Mouse (Mus musculus) heart, embryonic 12.5 days (tissue): ENCODE measurements around the gene Gm49380. TPM values are rescaled to one million over a fixed set of nuclear protein-coding genes. Genes with fewer than 3 reads are reported as not detected.
A peak's percentile ranks its signal among the peaks of the same experiment; 100 is the strongest.

Experiments
- ATAC-seq: fragments of 200-750 bp; cut with Nextera tagmentation; 2 replicates; pipeline ENCODE4 v1.8.0; 2017; ENCODE audit warnings: moderate TSS enrichment, moderate library complexity; ENCODE audit not compliant: insufficient number of reproducible peaks, low FRiP score
- H3K27ac ChIP-seq: fragments of 300-500 bp; sonication (generic); 2 replicates; pipeline ENCODE4 v1.5.1; 2016; ENCODE audit warnings: mild to moderate bottlenecking, moderate library complexity; ENCODE audit not compliant: poor library complexity, severe bottlenecking
- H3K27me3 ChIP-seq: fragments of 300-500 bp; sonication (generic); replicated peaks from 2 replicates; pipeline ENCODE4 v1.6.1; 2016; ENCODE audit warnings: mild to moderate bottlenecking, moderate library complexity
- H3K36me3 ChIP-seq: fragments of 300-500 bp; sonication (generic); 2 replicates; pipeline ENCODE4 v1.6.1; 2016; ENCODE audit warnings: mild to moderate bottlenecking, moderate library complexity
- H3K4me1 ChIP-seq: fragments of 300-500 bp; sonication (generic); replicated peaks from 2 replicates; pipeline ENCODE4 v1.6.1; 2016; ENCODE audit warnings: mild to moderate bottlenecking
- H3K4me2 ChIP-seq: fragments of 300-500 bp; sonication (generic); 2 replicates; pipeline ENCODE4 v1.6.1; 2016; ENCODE audit warnings: mild to moderate bottlenecking, moderate library complexity
- H3K4me3 ChIP-seq: fragments of 300-500 bp; sonication (generic); 2 replicates; pipeline ENCODE4 v1.5.1; 2016; ENCODE audit warnings: mild to moderate bottlenecking
- H3K9ac ChIP-seq: fragments of 300-500 bp; sonication (generic); 2 replicates; pipeline ENCODE4 v1.6.1; 2016; ENCODE audit warnings: mild to moderate bottlenecking, moderate library complexity
- H3K9me3 ChIP-seq: fragments of 300-500 bp; sonication (generic); replicated peaks from 2 replicates; pipeline ENCODE4 v1.6.1; 2016; ENCODE audit warnings: mild to moderate bottlenecking, moderate library complexity
- WGBS: fragments of 180-500 bp; shearing (Covaris S2); methylation state at CpG from one replicate; pipeline ENCODE4 v1.1.7; 2016; 5-methylcytosine and 5-hydroxymethylcytosine counted together
- polyA plus RNA-seq: library from polyadenylated mRNA; unstranded; fragments of >200 nt; fragmentation: Nextera tagmentation; extraction: Ambion mirVana; gene quantifications from 2 replicates; pipeline ENCODE4 v1.2.1, GENCODE M21; 2016

Gene Gm49380
- polyA plus RNA-seq, 1 experiment from 2014 or later, result 0.20 TPM

DNA sequence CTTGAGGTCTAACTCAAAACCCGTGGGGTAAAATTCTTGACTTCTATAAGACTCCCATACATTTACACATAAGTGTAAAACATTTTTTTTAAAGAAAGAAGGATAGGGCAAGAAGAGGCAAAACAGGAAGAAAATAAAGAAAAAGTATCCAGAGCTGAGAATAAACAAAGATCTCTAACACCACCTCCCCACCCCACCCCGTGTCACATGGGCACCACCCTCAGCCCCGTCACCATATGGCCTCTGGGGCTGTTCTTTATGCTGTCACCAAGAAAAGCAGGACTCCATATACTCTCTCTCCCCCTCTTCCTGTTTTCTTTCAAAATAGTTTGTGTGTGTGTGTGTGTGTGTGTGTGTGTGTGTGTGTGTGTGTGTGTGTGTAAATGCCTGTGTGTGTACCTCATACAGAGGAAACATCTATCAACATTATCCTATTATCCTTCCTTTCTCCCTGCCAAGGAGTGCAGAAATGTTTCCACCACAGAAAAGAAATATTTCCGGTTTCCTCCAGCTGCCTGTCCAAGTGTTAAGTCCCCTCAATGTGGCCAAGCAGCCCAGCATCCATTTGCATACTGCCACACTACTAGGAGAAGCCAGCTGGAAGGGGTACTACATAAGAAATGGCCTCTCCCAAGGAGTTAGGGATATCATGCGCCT, 83.6 kb downstream of the Gm49380 start:
- Histone ChIP-seq H3K4me2 (no peak overlapping the region), H3K4me3 (no peak overlapping the region), H3K9ac (no peak overlapping the region), H3K27ac (peak overlapping the region; percentile 24; the same call in 1 of the 2 replicates), H3K9me3 (0 out of 2 replicates have a peak, but pooled peaks cover 3% of the 10 kb centered on the region), H3K4me1 (0 out of 2 replicates have a peak, but pooled peaks cover 2% of the 10 kb centered on the region), H3K27me3 (no peaks in the 10 kb centered on the region), H3K36me3 (no peaks in the 10 kb centered on the region)
- peak; percentile 84 for ATAC-seq
- WGBS, result 46% methylated on average over 5 of the region's 5 CpGs

GRCm38 (mm10) chr9:44024096-44024495, 89.2 kb downstream of the Gm49380 start:
- no peak for ATAC-seq
- H3K36me3 ChIP-seq, result no peaks in the 10 kb centered on the region
- no peak overlapping the region for H3K4me3 ChIP-seq
- H3K9me3 ChIP-seq, result 0 out of 2 replicates have a peak, but pooled peaks cover 6% of the 10 kb centered on the region
- no peak overlapping the region for H3K9ac ChIP-seq
- 78% methylated on average over 3 of the region's 3 CpGs for WGBS
- H3K27me3 ChIP-seq, result no peaks in the 10 kb centered on the region
- no peak overlapping the region for H3K4me2 ChIP-seq
- H3K4me1 ChIP-seq, result 0 out of 2 replicates have a peak, but pooled peaks cover 4% of the 10 kb centered on the region
- H3K27ac ChIP-seq, result no peak overlapping the region

- H3K27ac ChIP-seq, result no peak overlapping the region
- 70% methylated on average over 8 of the region's 8 CpGs for WGBS
- no peak for ATAC-seq
Measured at GRCm38 (mm10) chr9:44022100-44022847, 91.0 kb downstream of the Gm49380 start.

DNA sequence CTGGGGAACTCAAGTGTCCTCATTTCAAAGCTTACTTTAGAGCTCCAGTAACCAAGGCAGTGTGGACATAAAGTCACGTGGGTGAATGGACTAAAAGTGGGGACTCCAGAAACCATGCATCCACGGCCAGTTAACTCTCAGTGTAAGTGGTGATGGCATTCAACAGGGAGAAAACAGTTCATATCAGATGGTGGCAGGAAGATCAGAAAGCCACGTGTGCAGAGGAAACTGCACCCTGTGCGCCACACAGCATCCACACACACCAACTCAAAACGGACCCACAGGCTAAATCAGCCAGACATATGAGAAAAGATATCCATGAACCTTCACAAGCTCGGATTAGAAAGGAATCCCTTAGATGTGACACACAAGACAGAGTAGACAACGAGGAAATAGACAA, 93.3 kb downstream of the Gm49380 start:
- WGBS, result 72% methylated on average over 7 of the region's 7 CpGs
- Histone ChIP-seq H3K4me1 (0 out of 2 replicates have a peak, but pooled peaks cover 4% of the 10 kb centered on the region), H3K9me3 (0 out of 2 replicates have a peak, but pooled peaks cover 6% of the 10 kb centered on the region), H3K27ac (no peak overlapping the region), H3K4me3 (no peak overlapping the region), H3K9ac (no peak overlapping the region), H3K4me2 (no peak overlapping the region), H3K36me3 (no peaks in the 10 kb centered on the region), H3K27me3 (no peaks in the 10 kb centered on the region)
- ATAC-seq, result no peak

More at GRCm38 (mm10) chr9:44022100-44022847, 91.0 kb downstream of the Gm49380 start:
- no peak overlapping the region for H3K9ac ChIP-seq
- 0 out of 2 replicates have a peak, but pooled peaks cover 4% of the 10 kb centered on the region for H3K4me1 ChIP-seq
- H3K36me3 ChIP-seq, result no peaks in the 10 kb centered on the region
- H3K27me3 ChIP-seq, result no peaks in the 10 kb centered on the region
- H3K4me2 ChIP-seq, result no peak overlapping the region
- 0 out of 2 replicates have a peak, but pooled peaks cover 6% of the 10 kb centered on the region for H3K9me3 ChIP-seq
- H3K4me3 ChIP-seq, result no peak overlapping the region

DNA sequence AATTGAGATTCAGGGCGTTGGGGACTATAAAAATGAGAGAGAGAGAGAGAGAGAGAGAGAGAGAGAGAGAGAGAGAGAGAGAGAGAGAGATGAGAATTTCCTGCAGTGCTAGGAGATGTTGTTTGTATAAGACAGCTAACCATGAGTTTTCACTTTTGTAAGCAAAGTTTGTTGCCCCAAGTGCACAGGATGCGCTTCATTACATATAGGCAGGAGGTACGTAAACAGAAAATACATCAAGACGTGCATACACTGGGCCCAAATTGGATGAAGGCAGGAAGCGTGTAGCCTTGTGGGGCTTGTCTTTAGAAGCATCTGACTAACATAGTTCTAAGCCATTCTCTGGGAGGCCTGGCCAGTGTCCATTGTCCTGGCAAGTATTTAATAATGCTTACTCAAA, 95.5 kb downstream of the Gm49380 start:
- WGBS, result 72% methylated on average over 5 of the region's 5 CpGs
- Histone ChIP-seq H3K9ac (no peak overlapping the region), H3K27ac (no peak overlapping the region), H3K36me3 (no peaks in the 10 kb centered on the region), H3K4me3 (no peak overlapping the region), H3K4me2 (no peak overlapping the region), H3K4me1 (peaks cover 8% of the 10 kb centered on the region; the same call in 1 of the 2 replicates), H3K9me3 (no peaks in the 10 kb centered on the region), H3K27me3 (no peaks in the 10 kb centered on the region)
- no peak for ATAC-seq

Other genes starting within 250 kb of the Gm49380 start
- gene Thy1, start 70.1 kb downstream of the Gm49380 start, polyA plus RNA-seq, result 1.1 and 1.5 TPM in 2 replicates
- gene Usp2, start 46.5 kb downstream of the Gm49380 start, polyA plus RNA-seq, result 51.7 and 62.5 TPM in 2 replicates
- not detected in 2 replicates for gene Mfrp, start 11.8 kb downstream of the Gm49380 start, polyA plus RNA-seq
- gene C1qtnf5, start 6.3 kb downstream of the Gm49380 start, polyA plus RNA-seq, result 0.67 and 1.1 TPM in 2 replicates
- 48.4 and 51.3 TPM in 2 replicates for gene Rnf26, start within 50 bp of the Gm49380 start, polyA plus RNA-seq
- 129 and 130 TPM in 2 replicates for gene Mcam, start 21.0 kb upstream of the Gm49380 start, polyA plus RNA-seq
- 18.3 and 20.0 TPM in 2 replicates for gene Cbl, start 120.5 kb upstream of the Gm49380 start, polyA plus RNA-seq
- not detected in 2 replicates for gene Ccdc153, start 127.2 kb upstream of the Gm49380 start, polyA plus RNA-seq
- not detected in 2 replicates for gene Pdzd3, start 138.0 kb upstream of the Gm49380 start, polyA plus RNA-seq
- gene Nlrx1, start 155.1 kb upstream of the Gm49380 start, polyA plus RNA-seq, result 6.9 and 7.7 TPM in 2 replicates
- gene Abcg4, start 175.1 kb upstream of the Gm49380 start, polyA plus RNA-seq, result 4.3 and 4.6 TPM in 2 replicates
- gene Hinfp, start 192.2 kb upstream of the Gm49380 start, polyA plus RNA-seq, result 16.5 and 18.3 TPM in 2 replicates
- 8.6 and 10.3 TPM in 2 replicates for gene C2cd2l, start 206.8 kb upstream of the Gm49380 start, polyA plus RNA-seq
- gene Dpagt1, start 212.5 kb upstream of the Gm49380 start, polyA plus RNA-seq, result 29.7 and 31.4 TPM in 2 replicates
- gene H2afx, start 221.2 kb upstream of the Gm49380 start, polyA plus RNA-seq, result 221 and 231 TPM in 2 replicates
- 158 and 176 TPM in 2 replicates for gene Hmbs, start 230.7 kb upstream of the Gm49380 start, polyA plus RNA-seq
- gene Vps11, start 248.2 kb upstream of the Gm49380 start, polyA plus RNA-seq, result 19.7 and 21.8 TPM in 2 replicates